Mouse (Mus musculus): ENCODE measurements around the gene Lclat1.

Gene Lclat1

DNA sequence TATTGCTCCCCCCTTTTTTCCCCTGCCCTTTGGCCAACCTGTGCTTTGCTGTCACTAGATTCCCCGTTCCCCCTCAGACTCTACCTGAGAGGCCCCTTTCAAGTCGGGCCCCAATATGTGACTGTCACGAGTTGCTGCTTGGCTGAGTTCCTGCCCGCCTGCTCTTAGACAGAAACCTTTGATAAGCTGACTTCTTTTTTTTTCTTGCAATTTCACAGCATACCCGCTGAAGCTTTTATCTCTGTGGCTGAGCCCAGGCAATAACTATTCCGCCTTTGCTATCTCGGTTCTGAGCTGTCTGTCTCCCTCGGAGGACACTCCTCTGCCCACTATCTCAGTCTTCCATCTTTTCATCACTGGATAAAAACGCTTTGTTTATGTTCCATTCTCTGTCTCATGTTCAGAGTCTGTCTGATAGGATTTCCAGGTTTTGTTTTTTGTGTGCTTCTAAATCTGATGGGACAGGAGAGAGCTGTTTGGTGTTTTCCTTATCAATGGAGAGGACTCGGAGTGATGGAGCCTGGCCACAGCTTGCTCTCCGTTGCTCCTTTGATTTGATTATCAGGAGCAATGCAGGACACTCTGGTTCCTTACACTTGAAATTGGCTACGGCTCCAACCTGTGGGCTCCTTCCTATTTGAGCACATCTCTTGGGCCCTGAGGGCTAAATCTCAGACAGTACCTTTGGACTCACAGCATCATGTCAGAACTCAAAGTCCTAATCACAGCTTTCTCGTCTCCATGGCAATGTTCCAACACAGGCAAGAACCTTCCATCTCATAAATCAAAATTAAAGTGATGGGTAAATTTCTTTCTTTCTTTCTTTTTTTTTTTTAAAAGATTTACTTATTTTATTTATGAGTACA lies 20.5 kb upstream of the Lclat1 start:
- DNase-seq (ENCODE audit: low spot score in 2 of 2): no peak

DNA sequence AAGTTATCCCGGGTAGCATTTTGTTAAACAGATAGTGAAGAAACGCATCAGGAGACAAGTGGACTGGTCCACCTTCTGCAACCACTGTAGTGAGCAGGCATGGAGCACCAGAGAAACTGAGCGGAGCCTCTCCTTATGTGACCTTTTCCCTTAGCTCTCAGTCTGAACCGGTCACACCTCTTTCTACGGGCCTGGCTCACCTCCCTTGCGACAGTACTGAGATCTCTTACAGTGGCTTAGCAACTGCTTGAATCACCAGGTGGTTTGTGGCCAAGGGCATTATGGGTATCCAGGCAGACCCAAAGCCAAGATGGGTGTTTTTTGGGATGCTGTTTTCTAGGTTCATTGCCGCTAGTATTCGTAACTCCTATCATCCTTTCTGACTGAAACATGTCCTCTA lies 16.4 kb upstream of the Lclat1 start:
- no peak for DNase-seq (ENCODE audit: low spot score in 2 of 2)

DNA sequence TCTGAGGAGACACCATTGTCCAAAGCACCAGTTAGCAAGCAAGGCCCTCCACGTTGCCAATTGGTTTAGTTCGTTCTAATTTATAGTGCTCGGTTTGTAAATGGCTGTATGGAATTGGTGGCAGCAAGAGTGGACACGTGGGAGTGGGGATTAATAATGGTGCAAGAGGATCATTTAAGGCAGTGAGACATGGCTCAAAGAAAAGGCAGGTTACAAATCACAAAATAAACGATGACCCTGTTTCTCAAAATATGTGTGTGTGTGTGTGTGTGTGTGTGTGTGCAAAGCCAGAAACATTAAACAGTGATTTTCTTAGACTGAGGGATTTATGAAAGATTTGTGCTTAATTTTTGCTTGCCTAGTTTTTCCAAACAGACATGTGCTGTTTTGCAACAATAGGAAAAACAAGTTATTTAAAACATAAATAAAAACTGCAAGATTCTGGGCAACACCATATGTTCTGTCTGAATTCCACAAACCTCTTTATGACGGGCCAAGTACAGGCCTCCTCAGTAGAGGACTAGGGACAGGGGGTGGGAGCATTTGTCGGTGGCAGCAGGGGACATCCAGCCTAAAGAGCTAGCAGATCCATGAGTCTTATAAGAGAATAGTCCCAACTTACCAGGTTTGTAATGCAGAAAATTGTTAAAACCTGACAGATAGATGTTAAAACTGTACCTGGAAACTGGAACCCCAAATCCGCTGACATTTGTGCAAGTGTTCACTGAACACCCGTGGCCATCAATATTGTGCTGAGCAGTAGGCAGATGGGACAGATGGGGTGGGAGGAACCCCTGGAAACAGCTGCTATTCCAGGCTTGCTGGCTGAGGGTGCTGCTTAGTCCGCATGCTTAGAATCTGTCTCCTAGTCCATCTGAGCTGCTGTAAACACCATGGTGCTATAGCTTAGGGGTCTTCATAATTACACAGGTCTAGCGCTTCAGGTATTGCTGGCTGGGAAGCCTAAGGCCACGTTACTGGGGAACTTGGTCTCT lies 15.4 kb upstream of the Lclat1 start:
- no peak for DNase-seq (ENCODE audit: low spot score in 2 of 2)

DNA sequence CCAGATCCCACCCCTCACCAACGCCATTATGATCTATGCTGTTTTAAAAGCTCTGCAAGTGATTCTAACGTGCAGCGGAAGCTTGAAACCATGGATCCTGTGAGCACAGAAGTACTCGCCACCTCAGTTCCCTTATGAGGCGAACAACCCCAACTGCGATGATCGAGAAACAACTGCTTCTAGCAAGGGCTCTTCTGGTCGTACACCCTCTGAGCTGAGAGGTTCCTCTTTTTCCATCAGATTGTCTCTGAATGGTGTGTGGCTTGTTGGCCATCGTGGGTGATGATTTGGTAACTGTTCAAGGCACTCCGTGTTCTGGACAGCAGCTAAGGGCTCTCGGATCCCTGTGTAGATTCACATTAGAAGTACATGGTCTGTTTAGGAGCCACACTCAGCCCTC lies 12.7 kb upstream of the Lclat1 start:
- DNase-seq (ENCODE audit: low spot score in 2 of 2): no peak

DNA sequence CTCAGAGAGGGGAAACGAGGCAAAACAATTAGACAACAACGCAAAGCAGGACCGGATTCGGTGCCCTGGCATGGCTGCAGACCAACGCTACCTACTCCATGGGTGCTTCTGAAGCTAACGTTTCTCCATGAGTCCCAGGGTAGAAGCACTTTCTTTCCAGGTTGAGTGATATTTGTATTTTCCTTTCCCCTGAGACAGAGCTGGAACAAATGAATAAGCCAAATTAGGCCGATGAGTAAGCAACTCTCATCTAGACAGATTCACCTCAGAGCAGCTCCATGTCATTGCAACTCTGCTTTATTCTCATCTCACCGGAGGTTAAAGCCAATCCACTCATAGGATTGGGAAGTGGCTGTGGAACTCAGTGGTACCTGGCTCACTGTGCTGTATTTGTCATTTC lies 12.2 kb upstream of the Lclat1 start:
- no peak for DNase-seq (ENCODE audit: low spot score in 2 of 2)

DNA sequence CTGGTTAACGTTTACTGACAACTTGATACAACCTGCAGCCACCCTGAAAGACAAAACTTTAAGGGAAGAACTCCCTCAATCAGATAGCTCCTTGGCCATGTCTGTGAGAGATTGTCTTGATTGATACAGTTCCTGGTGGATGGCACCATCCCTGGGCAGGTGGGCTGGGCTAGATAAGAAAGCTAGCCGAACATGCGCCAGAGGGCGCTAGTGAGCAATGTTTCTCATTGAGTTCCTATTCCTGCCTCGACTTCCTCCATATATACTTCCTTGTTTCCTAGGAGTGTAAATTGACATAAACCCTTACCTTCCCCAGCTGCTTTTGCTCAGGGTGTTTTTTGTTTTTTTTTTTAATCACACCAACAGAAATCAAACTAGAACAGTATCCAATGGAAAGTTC lies 11.3 kb upstream of the Lclat1 start:
- DNase-seq (ENCODE audit: low spot score in 2 of 2): no peak

DNA sequence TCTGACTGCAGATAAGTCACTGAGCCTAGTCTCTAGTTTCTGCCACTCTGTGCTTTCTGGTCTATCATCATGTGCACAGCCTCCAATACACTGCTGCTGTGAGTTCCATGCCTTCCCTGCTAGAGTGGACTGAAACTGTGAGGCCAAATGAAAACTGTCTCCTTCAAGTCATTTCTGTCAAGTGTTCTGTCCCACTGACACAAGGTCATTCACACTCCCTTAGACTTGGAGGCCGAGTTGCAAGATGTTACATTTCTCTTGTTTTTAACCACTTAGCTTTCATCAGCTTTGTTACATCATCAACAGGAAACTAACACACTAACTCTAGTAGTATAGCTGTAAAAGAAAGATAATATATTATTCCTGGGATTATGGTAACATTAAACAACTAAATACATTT lies 9.1 kb upstream of the Lclat1 start:
- no peak for DNase-seq (ENCODE audit: low spot score in 2 of 2)

DNA sequence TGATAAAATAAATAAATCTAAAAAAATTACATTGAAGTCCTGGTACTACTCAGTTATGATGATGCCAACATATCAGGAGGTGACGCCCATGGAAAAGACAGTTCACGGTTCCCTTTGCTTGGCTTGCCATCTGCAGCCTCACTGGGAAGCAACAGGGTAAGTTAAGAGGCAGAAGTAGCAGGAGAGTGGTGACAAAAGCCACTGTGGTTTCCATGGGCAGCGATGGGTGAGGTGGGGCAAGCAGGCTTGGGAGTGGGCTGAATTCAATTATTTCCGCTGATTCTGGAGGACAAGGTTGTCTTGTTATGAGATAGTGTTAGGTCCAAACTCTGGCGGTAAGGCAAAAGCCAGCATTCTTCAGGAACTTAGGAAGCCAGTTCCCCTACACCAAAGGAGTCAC lies 7.4 kb upstream of the Lclat1 start:
- no peak for DNase-seq (ENCODE audit: low spot score in 2 of 2)

DNA sequence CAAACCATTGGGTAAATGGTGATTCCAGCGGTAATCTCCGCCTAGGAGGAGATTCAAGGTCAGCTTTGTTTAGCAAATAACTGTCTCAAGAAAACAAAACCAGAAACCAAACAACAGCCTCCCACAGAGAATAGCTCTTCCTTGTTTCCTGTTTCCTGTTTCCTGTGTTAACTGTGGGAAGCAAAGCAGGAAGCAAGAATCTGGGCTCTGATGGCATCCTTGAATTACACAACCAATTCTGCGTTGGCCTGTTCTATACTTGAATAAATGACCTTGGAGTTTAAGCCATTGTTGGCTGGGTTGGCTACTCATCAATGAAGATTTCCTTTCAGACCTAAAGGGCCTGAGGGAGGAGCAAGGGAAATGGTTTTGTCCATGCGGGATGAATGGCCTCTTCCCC lies 5.2 kb upstream of the Lclat1 start:
- no peak for DNase-seq (ENCODE audit: low spot score in 2 of 2)

DNA sequence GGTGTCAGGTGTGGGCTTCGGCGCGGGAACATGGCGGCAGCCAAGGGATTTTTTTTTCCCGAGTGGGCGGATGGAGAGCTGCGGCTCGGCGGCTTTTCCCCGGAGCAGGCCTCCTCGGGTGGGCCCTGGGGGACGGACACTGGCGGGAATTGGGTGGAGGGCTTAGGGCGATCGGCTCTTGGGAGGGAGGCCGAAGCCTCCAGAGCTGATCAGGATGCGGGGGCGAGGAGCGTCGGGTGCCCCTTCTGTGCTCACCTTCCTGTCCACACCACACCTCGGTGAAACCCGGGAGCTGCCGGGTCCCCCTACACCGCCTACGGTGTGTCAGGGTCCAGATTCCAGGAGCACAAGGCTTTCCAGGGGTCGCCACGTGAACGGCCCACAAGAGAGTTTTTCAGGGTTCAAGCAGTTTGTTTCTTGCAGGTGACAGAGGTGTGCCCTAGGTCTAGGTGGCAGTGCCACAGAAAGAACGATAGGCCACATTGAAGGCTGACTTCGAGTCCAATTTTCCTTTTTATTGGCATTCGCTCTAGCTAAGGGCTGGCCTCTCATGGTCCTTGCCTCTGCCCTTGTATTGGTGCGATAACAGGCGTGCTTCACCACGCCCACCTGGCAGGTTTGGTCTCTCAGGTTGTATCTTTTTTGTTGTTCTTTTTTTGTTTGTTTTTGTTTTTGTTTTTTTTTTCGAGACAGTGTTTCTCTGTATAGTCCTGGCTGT lies 544 bp downstream of the Lclat1 start:
- no peak for DNase-seq (ENCODE audit: low spot score in 2 of 2)

DNA sequence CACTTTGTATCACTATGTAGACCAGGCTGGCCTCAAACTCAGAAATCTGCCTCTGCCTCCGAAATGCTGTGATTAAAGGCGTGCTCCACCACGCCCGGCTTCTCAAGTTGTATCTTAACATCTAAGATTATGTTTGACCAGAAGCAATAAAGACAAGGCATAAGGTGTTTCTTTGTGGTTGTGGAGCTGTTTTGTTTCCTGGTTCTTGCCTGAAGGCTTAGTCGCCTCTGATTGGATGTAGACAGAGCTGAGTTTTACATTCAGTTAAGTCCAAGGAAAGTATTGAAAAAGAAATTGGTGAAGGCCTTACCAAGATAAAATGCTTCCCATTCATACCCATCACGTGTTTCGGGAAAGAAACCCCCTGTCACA lies 1.1 kb downstream of the Lclat1 start:
- DNase-seq (ENCODE audit: low spot score in 2 of 2): no peak

DNA sequence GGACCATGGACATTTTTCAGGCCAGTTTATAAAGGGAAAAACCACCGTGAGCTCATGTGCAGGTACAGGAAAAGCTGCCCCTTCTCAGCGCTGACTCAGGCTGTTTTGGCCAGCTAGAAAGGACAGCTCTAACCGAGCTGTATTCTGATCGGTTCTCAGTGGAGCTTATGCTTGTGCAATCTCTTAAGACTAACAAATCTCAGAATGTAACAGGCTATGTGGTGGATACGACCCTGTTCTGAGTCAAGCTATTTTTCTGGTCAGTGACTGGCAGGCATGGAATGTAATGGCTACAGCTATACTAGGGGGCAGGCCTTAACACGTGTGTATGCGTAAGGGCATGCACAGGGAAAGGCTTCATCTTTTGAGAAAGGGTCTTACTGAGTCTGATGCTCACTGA lies 4.3 kb downstream of the Lclat1 start:
- DNase-seq (ENCODE audit: low spot score in 2 of 2): no peak

DNA sequence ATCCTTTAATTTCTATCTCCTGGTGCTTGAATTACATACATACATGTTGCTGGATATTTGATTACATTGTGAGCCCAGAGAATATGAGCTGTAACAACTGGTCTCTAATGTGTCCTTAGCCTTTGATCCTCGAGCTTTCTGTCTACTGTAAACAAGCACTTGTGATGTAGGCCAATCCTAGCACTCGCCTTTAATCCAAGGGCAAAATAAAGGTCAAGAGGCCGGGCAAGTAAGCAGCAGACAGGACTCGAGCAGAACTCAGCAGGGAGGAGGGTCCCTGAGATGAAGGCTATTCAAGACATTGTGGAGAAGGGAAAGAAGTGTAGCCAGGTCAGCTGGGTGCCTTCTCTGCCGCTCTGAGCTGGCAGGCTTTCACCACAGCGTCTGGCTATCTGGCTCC lies 4.8 kb downstream of the Lclat1 start:
- no peak for DNase-seq (ENCODE audit: low spot score in 2 of 2)

DNA sequence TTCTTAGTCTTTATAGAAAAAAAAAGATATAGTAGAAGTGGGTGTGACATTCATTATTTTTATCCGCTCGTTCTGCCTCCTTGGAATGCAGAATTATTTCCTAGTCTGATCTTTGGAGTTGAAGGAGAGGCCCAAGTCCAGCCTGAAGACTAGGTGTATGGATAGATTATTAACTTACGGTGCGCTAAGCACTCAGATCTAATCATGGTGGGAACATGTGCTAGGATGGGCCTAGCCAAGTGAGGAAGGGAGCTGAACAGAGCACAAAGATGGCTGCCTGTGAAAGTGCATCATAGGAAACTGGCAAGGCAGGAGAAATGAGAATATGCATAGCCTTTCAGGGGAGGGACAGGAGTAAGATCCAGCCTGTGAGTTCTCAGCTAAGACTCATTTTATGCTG lies 5.4 kb downstream of the Lclat1 start:
- DNase-seq (ENCODE audit: low spot score in 2 of 2): no peak

DNA sequence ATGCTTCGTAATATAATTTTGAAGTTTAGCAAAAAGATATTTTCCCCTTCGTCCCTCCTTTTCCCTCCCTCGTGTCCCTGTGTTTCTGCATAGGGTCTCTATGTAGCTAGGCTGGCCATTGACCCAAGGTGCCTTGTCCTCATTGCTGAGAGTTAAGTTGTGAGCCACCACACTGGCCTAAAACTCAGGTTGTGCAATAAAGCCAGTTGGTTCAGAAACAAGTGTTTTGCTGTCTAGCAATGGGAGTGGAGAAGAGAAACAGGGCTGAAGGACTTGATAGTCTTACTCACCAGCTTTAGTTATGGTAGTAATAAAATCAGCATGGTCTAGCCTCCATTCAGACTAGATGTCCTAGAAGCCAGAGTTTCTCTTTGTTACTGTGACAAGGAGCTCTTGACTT lies 10.3 kb downstream of the Lclat1 start:
- DNase-seq (ENCODE audit: low spot score in 2 of 2): no peak

DNA sequence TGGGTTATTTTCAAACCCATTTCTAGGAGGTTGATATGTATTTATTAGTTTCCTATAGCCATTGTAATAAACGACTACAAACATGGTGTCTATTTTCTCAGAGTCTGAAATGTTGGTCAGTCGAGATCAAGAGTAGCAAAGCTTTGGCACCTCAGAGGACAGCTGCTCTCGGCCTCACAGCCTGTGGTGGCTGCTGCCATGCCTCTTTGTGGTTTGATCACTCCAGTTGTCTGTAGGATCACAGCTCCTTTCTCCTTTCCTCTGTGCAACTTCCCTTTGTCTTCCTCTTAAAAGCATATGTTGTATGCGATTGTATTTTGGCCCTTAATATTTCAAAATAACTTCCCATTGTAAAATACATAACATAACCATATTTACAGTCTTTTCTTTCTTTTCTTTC lies 10.9 kb downstream of the Lclat1 start:
- DNase-seq (ENCODE audit: low spot score in 2 of 2): no peak

DNA sequence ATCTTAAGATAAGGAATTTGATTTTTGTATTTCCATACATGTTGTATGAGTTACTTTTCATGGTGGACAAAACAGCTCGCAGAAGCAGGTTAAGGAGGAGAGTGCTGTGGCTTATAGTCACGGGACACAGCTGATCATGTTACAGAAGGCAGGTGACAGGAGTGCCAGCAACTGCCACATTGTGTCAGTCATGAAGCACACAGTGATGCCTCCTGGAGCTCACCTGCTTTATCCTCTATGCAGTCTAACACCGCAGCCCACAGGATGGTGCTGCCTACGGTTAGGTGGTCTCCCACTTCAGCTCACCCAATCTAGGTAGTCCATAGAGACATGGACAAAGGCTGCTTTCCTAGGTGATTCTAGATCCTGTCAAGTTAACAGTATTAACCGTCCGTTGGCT lies 11.4 kb downstream of the Lclat1 start:
- DNase-seq (ENCODE audit: low spot score in 2 of 2): no peak

DNA sequence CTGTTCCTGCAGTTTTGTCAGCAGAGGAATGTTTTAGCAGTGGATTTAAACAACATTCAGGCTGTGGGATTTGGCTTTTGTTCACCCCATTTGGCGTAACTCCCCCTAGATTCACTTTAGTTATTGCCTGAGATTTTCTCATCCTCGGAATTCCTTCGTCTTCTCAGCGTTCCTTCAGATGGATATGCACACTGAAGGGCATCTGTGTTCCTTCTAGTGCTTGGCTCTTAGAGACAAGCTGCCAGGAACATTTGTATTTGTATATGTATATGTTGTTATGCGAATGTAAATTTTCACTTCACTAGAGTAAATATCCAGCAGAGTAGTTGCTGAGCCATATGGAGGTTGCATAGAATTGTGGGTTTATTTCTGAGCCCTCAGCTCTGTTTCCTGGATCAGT lies 12.8 kb downstream of the Lclat1 start:
- DNase-seq (ENCODE audit: low spot score in 2 of 2): no peak

DNA sequence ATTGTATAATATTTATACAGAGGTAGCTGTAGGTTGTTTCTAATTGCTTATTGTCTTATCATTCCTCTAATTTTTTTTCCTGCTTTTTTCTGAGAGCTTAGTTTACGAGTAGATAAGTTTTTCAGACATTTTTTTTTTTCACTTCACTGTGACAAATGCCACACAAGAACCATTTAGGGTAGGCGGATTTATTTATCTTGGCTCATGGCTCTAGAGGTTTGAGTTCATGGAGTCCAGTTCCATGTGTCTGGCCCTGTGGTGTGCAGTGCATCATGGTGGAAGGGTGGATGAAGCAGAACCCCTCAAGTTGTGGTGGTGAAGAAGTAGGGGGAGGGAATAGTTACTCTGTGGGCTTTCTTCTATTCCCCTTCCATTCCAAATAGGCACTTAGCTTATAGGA lies 13.9 kb downstream of the Lclat1 start:
- no peak for DNase-seq (ENCODE audit: low spot score in 2 of 2)

DNA sequence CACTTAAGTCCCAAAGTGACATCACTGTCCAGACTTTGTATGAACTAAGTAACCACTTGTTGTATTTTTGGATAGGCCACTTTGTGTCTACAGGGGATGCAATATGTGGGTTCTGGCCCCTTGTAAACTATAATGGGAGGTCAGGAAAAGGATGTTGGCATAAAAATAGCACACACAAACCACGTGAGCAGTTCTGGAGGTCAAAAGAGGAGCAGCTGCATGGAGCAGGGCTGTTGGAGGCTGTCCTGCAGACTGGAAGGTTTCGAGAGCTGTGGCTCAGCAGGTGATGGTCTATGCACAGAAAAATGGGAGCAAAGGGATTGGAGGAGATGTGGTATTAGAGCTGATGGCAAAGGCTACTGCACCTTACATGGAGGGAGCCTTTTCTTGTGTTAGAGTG lies 18.6 kb downstream of the Lclat1 start:
- no peak for DNase-seq (ENCODE audit: low spot score in 2 of 2)

DNA sequence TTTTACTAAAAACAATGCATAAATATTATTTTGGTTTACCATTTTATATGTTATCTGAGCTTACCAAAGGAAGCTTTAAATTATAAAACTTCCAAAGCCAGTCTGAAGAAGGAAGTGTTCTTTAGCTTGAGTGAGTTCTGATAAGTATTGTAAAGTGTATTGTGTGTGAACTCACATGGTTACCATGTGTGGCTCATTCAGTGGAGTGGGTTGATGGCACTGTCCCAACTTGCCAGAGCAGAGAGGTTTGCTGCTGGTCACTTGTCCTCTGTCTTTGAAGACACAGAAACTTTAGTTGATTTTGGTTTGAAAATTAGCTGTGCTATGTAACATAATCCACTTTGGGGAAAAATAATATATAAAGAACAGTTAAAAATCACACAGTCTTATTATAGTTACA lies 19.1 kb downstream of the Lclat1 start:
- DNase-seq (ENCODE audit: low spot score in 2 of 2): no peak

All from urinary bladder, postnatal 4 days (tissue).